Mouse (Mus musculus) embryonic stem cell, embryonic (primary cell): ENCODE data around the gene Gpsm2.

Experiments
- CTCF ChIA-PET, 4 experiments: fragments of 300-600 bp in 2 of 4; fragments of 350-600 bp in 2 of 4; sonication (Branson Sonifier 250); formaldehyde crosslinking; loops; one replicate each; lab custom pipeline; 2022; ENCODE audit warnings: inconsistent platforms in 2 of 4; lab: Charles Lee
- POLR2A ChIA-PET, 4 experiments: fragments of 300-600 bp in 2 of 4; fragments of 350-600 bp in 2 of 4; sonication (Branson Sonifier 250); formaldehyde crosslinking; loops; one replicate each; lab custom pipeline; 2022; ENCODE audit warnings: antibody characterized with exemption in 4 of 4, inconsistent platforms in 1 of 4; lab: Charles Lee

Gpsm2 gene

DNA sequence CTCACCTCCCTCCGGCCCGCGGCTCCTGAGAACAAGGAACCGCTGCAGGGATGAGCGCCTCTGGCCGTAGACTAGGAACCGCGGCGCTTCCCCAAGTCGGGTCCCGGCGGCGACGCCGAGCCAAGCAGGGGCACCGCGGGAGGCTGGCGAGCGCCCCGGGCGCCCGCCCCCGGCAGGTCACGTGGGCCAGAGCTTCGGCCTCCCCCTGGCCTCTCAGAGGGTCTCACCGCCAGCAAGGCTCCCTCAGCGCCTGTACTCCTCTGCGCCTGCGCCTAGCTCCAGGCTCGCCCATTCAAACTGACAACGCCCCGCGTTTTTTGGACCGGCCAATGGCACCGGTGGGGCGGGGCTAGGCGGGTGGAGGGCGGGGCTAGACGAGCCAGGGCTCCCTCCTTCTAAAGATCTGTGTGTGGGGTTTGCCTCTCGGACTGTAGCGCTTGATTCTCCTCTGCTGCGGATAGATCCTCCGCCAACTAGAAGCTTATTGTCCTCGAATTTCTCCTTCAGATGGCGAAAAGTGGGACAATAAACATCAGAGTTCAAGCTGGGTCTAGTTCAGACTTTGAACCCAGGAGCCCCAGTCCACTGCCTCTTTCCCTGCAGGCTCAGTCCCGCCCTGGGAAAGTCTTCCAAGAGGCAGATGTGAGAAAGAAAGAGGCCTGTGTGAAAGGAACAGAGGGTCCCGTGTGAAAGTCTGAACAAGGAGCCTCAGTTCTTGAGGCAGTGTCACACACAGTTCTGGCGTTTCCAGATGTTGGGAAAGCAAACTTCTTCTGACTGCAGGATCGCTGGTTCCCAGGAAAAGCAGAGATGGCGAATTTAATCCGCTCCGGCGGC lies at the start of gene Gpsm2:
TSS of gene Gpsm2 (minus strand) at position 274 of the 837 bp plus-strand sequence.
- POLR2A ChIA-PET, result interaction anchor here in 3 of 4 experiments (0.5 to 3.4 kb wide), 62 partner anchors 8 to 1072 kb away, joined by 3 to 20 read pairs (median 4); partner anchors contain the start of genes Sars (in 2 of the 3), Stxbp3 (in 2 of the 3), Wdr47 (in 2 of the 3) and Aknad1 (in 1 of the 3)
- CTCF ChIA-PET, result interaction anchor here in 3 of 4 experiments (0.7 to 1.7 kb wide), 5 partner anchors 21 to 185 kb away, joined by 3 to 6 read pairs (median 3); no protein-coding TSS in a partner anchor

DNA sequence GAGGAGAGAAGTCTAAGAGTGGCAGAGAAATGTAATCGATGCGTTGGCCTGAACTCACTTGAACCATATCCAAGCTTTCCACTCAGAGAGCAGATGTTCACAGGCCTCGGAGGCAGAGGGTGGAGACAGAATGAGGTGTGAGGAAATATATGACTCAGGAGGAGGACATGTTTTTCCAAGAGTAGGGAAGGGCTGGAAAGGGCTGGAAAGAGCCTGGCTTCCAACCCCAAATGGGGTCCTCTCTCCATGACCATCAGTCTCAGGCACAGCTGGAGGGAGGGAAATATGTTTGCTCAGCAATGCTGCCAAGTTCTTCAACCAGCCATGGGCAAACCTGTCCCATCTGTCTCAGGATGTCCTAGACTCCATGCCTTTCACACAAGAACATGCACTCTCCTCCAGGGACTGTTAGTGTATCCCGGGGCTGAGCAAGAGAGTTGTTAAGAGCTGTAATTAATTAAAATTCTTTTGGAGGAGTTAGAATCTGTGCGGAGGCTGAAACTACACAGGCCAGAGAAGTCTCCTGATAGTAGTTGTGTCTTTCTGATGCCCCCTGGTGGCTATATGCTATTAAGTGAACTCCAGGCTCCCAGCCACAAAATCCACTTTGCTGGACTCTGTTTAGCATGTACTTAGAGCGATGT lies 48.7 kb upstream of the Gpsm2 start:
- POLR2A ChIA-PET, result interaction anchor here in 3 of 4 experiments (0.6 to 1.7 kb wide), 4 partner anchors 10 to 678 kb away, joined by 3 to 7 read pairs (median 4); partner anchors contain the start of gene Gpsm2 (in 1 of the 3)
- CTCF ChIA-PET, result interaction anchor here in 3 of 4 experiments (0.6 to 1.4 kb wide), 6 partner anchors 10 to 372 kb away, joined by 3 to 5 read pairs (median 3); no protein-coding TSS in a partner anchor

DNA sequence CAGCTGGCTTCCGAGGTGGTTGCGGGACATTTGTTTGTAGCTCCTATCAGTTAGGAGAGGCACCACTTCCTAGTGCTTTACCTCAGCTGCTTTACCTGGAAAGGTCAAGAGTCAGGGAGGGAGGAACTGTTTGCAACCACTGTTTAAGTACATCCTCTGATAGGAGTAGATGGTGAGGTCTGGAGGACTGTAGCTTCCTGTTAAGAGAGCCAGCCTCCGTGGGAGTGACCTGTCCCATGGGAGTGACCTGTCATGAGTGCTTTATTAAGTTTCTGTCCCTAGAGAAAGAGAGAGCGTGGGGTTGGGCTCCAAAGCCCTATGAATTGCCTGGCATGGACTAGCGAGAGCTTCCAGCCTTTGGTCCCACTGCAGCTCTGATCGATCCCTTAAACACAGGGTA lies 47.4 kb upstream of the Gpsm2 start:
- ChIA-PET CTCF (interaction anchor here (0.5 to 1.4 kb wide), 11 partner anchors 24 to 816 kb away, joined by 3 to 8 read pairs (median 5); no protein-coding TSS in a partner anchor), POLR2A (interaction anchor here in 3 of 4 experiments (0.6 to 1.7 kb wide), 6 partner anchors 46 to 382 kb away, joined by 3 to 7 read pairs (median 3); partner anchors contain the start of genes Gpsm2 (in 1 of the 3) and Prpf38b (in 1 of the 3))

- POLR2A ChIA-PET, result no interaction called here
- CTCF ChIA-PET, result no interaction called here
These were observed 45.3 kb upstream of the Gpsm2 start for GRCm38 (mm10) chr3:108767416-108767815.

GRCm38 (mm10) chr3:108766943-108767342 lies 44.8 kb upstream of the Gpsm2 start:
- POLR2A ChIA-PET, result interaction anchor here in 1 of 4 experiments (0.7 kb wide), 1 partner anchor 62 kb away, joined by 4 read pairs; no protein-coding TSS in a partner anchor
- CTCF ChIA-PET, result interaction anchor here in 2 of 4 experiments (0.6 kb wide), 2 partner anchors 600 to 849 kb away, joined by 4 to 5 read pairs; no protein-coding TSS in a partner anchor

- POLR2A ChIA-PET, result interaction anchor here in 1 of 4 experiments (0.7 kb wide), 1 partner anchor 173 kb away, joined by 3 read pairs; no protein-coding TSS in a partner anchor
- CTCF ChIA-PET, result interaction anchor here in 2 of 4 experiments (0.5 to 0.6 kb wide), 2 partner anchors 8 to 91 kb away, joined by 3 to 5 read pairs; no protein-coding TSS in a partner anchor
These were observed 43.4 kb upstream of the Gpsm2 start for GRCm38 (mm10) chr3:108765476-108765875.

GRCm38 (mm10) chr3:108764976-108765375 lies 42.9 kb upstream of the Gpsm2 start:
- ChIA-PET CTCF (interaction anchor here in 1 of 4 experiments (0.5 kb wide), 1 partner anchor 91 kb away, joined by 3 read pairs; no protein-coding TSS in a partner anchor), POLR2A (interaction anchor here in 1 of 4 experiments (0.5 to 0.7 kb wide), 2 partner anchors 173 to 193 kb away, joined by 3 to 6 read pairs; no protein-coding TSS in a partner anchor)

DNA sequence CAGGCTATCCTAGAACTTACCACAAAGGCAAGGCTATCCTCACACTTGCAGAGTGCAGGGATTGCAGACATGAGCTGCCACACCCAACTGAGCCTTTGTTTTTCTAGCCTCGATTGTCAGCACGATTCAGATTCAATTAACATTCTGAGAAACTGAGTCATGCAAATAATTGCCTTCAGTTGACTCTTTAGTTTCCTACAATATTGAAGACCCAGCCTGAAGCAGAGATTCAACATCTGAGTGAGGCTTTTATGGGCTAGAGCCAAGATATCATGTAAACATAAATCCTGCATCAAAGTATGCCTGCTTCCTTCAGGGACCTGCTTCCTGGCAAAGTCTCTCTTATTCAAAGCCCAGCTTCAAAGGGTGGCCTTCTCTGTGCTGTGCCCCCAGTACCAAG lies 41.6 kb upstream of the Gpsm2 start:
- ChIA-PET CTCF (interaction anchor here in 1 of 4 experiments (1.6 kb wide), 1 partner anchor 62 kb away, joined by 4 read pairs; no protein-coding TSS in a partner anchor), POLR2A (interaction anchor here in 1 of 4 experiments (0.6 to 0.7 kb wide), 2 partner anchors 18 to 42 kb away, joined by 4 to 5 read pairs; partner anchors contain the start of gene Gpsm2)

DNA sequence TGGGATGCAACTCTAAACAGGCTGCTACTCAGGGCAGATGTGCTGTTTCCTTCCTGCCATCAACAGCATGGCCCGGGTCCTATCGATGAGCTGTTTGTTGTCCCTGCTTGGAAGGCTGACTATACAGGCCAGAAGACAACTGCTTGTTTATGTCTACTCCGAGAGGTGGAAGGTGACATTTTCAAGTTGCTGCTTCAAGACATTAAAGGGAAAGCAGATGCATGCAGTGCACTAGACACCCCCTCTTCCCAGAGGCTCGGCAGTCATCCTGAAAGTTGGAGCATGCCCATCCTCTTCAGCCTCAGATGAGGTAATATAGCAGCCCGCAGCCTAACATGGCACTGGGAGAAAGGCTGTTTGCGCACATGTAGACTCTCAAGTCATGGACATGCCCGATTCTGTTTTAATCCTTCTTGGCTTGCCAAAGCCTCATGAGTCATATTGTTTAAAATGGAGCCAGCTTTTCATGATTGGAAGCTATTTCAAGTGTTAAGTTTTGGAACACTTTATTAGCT lies 40.5 kb upstream of the Gpsm2 start:
- ChIA-PET CTCF (interaction anchor here in 2 of 4 experiments (0.6 to 1.6 kb wide), 2 partner anchors 32 to 61 kb away, joined by 3 to 4 read pairs; no protein-coding TSS in a partner anchor), POLR2A (interaction anchor here in 2 of 4 experiments (1.2 to 1.6 kb wide), 2 partner anchors 41 to 77 kb away, joined by 4 to 5 read pairs; partner anchors contain the start of genes Gpsm2 (in 1 of the 2) and Stxbp3 (in 1 of the 2))

- POLR2A ChIA-PET, result interaction anchor here in 1 of 4 experiments (0.5 kb wide), 1 partner anchor 38 kb away, joined by 3 read pairs; the partner anchor contains the start of gene Gpsm2
- CTCF ChIA-PET, result no interaction called here
These were observed 37.7 kb upstream of the Gpsm2 start for GRCm38 (mm10) chr3:108759566-108760420.

- CTCF ChIA-PET, result interaction anchor here in 1 of 4 experiments (0.5 kb wide), 1 partner anchor 8 kb away, joined by 5 read pairs; no protein-coding TSS in a partner anchor
- POLR2A ChIA-PET, result no interaction called here
These were observed 35.5 kb upstream of the Gpsm2 start for GRCm38 (mm10) chr3:108757570-108757969.

DNA sequence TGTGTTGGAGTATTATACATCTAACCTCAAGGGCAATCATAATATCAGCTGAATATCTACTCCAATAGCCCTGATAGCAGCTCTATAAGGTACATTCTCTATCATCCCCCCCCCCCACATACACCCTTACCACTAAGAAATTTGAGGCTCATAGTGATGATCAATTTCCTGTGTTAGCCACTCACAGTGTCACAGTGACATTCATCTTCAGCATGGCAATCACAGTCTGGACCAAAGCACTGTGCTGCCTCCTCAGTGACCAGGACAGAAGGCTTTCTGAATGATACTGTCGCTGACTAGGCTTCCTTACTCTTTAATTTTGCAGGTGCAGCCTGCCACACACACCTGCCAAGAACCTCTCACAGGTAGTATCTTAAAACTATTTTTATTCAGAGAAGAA lies 34.0 kb upstream of the Gpsm2 start:
- ChIA-PET CTCF (interaction anchor here in 1 of 4 experiments (1.0 kb wide), 1 partner anchor 101 kb away, joined by 5 read pairs; no protein-coding TSS in a partner anchor), POLR2A (interaction anchor here in 1 of 4 experiments (1.9 kb wide), 1 partner anchor 34 kb away, joined by 6 read pairs; the partner anchor contains the start of gene Gpsm2)

- POLR2A ChIA-PET, result interaction anchor here in 1 of 4 experiments (1.9 kb wide), 1 partner anchor 34 kb away, joined by 6 read pairs; the partner anchor contains the start of gene Gpsm2
- CTCF ChIA-PET, result interaction anchor here in 1 of 4 experiments (1.0 kb wide), 1 partner anchor 100 kb away, joined by 5 read pairs; no protein-coding TSS in a partner anchor
These were observed 33.4 kb upstream of the Gpsm2 start for GRCm38 (mm10) chr3:108755542-108755941.

DNA sequence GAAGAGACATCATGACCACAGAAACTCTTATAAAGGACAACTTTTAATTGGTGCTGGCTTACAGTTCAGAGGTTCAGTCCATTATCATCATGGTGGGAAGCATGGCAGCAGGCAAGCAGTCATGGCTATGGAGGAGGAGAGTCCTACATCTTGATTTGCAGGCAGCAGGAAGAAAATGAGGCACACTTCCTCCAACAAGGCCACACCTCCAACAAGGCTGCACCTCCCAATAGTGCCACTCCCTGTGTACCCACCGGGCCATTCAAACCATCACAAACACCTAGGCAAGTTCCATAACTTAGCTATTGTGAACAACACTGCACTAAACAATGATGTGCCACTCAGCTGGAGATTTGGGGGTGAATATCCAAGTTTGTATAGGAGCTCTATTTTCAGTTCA lies 32.4 kb upstream of the Gpsm2 start:
- POLR2A ChIA-PET, result interaction anchor here in 1 of 4 experiments (1.9 kb wide), 1 partner anchor 33 kb away, joined by 6 read pairs; the partner anchor contains the start of gene Gpsm2
- CTCF ChIA-PET, result no interaction called here

- POLR2A ChIA-PET, result no interaction called here
- CTCF ChIA-PET, result no interaction called here
These were observed 29.6 kb upstream of the Gpsm2 start for GRCm38 (mm10) chr3:108751691-108752090.

- CTCF ChIA-PET, result no interaction called here
- POLR2A ChIA-PET, result no interaction called here
These were observed 29.0 kb upstream of the Gpsm2 start for GRCm38 (mm10) chr3:108751061-108751460.
